Comparison of ENCODE assay signal across 26 mouse cellular contexts in genomic region chr3:84622026-84622425, GRCm38 (mm10). TPM values are rescaled to one million over a fixed set of nuclear protein-coding genes. Genes with fewer than 3 reads are reported as not detected.
DNase-seq lines count a peak whose midpoint lies in the region; ATAC-seq lines count a peak whose summit lies in the region.
"Had no signal": no experiment of that assay in that cellular context is flagged by ENCODE, and none has a peak within 500 bp of the region (broad histone marks: within the 10 kb centered on the region; RNA-seq: fewer than 3 reads in every experiment).

No protein-coding gene starts in this region.

- WGBS in macrophage (ENCODE audit: missing documents), result 3% methylated on average over 3 of the region's 3 CpGs
- WGBS in embryonic facial prominence, embryonic 10.5 days, result 72% methylated on average over 3 of the region's 3 CpGs

- no peaks in the 10 kb centered on the region for H3K79me2 ChIP-seq in macrophage (ENCODE audit: inconsistent target)

- no peak overlapping the region for H3K4me3 ChIP-seq in macrophage (ENCODE audit: inconsistent target)
- H3K4me3 ChIP-seq in embryonic facial prominence, embryonic 10.5 days, result no peak overlapping the region
- H3K4me3 ChIP-seq: forebrain, embryonic 15.5 days; heart, embryonic 10.5 days; hindbrain, embryonic 12.5 days; kidney, embryonic 15.5 days; limb, embryonic 12.5 days; liver, embryonic 13.5 days; midbrain, embryonic 12.5 days; stomach, embryonic 15.5 days had no signal

- H3K4me1 ChIP-seq in embryonic facial prominence, embryonic 10.5 days, result 0 out of 2 replicates have a peak, but pooled peaks cover 4% of the 10 kb centered on the region
- H3K4me1 ChIP-seq: hindbrain, embryonic 12.5 days; limb, embryonic 12.5 days; liver, embryonic 13.5 days; midbrain, embryonic 12.5 days had no signal

- H3K27me3 ChIP-seq in embryonic facial prominence, embryonic 10.5 days (replicated peaks; ENCODE audit: low read depth, poor library complexity, severe bottlenecking), result no peaks in the 10 kb centered on the region
- H3K27me3 ChIP-seq: forebrain, embryonic 15.5 days; hindbrain, embryonic 12.5 days; kidney, embryonic 15.5 days; Patski; stomach, embryonic 15.5 days had no signal

- H3K27ac ChIP-seq in macrophage, result peak overlapping the region; percentile 37
- H3K27ac ChIP-seq in embryonic facial prominence, embryonic 10.5 days (replicated peaks), result no peak overlapping the region
- H3K27ac ChIP-seq: forebrain, embryonic 15.5 days; heart, embryonic 10.5 days; hindbrain, embryonic 12.5 days; kidney, embryonic 15.5 days; limb, embryonic 12.5 days; liver, embryonic 13.5 days; midbrain, embryonic 12.5 days; stomach, embryonic 15.5 days had no signal

- DNase-seq in 416B (ENCODE audit: low read depth), result peak; percentile 68
- DNase-seq in CD8-positive naive resting alpha-beta T cell, adult 2 months (ENCODE audit: low read depth in 2 of 2, low spot score in 2 of 2), result peak; percentile 9 to 29
- DNase-seq in induced T-regulatory cell, adult 2 months (ENCODE audit: low read depth), result peak; percentile 21
- no peak for DNase-seq in embryonic facial prominence, embryonic 10.5 days (ENCODE audit: low spot score)
- no peak for DNase-seq in right cerebral cortex, adult 2 months (ENCODE audit: low spot score in 2 of 2)
- DNase-seq: adrenal gland, postnatal 36 days; B cell, adult 2 months; cerebellum, adult 2 months; gastrocnemius, postnatal 25 days; kidney, postnatal 4 days; liver, embryonic 13.5 days; thymus, adult 18-20 months; thymus, postnatal 4 days had no signal

- no peaks in the 10 kb centered on the region for H3K36me3 ChIP-seq in macrophage (ENCODE audit: inconsistent target)
- no peaks in the 10 kb centered on the region for H3K36me3 ChIP-seq in embryonic facial prominence, embryonic 10.5 days (replicated peaks)
- H3K36me3 ChIP-seq: forebrain, embryonic 15.5 days; heart, embryonic 10.5 days; hindbrain, embryonic 12.5 days; kidney, embryonic 15.5 days; limb, embryonic 12.5 days; liver, embryonic 13.5 days; midbrain, embryonic 12.5 days; stomach, embryonic 15.5 days had no signal

- ATAC-seq in megakaryocyte-erythroid progenitor cell, adult 5-6 weeks (replicated peaks; ENCODE audit: low FRiP score, low TSS enrichment, poor library complexity, severe bottlenecking), result no peak
- ATAC-seq: forebrain, embryonic 15.5 days; intestine, postnatal 0 days; Patski had no signal

- no peaks in the 10 kb centered on the region for H3K9me3 ChIP-seq in embryonic facial prominence, embryonic 10.5 days
- H3K9me3 ChIP-seq: forebrain, embryonic 15.5 days; heart, embryonic 10.5 days; hindbrain, embryonic 12.5 days; kidney, embryonic 15.5 days; limb, embryonic 12.5 days; liver, embryonic 13.5 days; midbrain, embryonic 12.5 days; stomach, embryonic 15.5 days had no signal

RNA-seq across cellular contexts. Expression of gene Tigd4, which starts 28.7 kb away (rescaled TPM):
- under 1 TPM in 1 of 26 experiments, not detected in 25; 0.29 TPM for total RNA-seq in macrophage (2018; cell fraction: chromatin; rRNA removed)
- total RNA-seq in macrophage (2018; cell fraction: cytosol; rRNA removed), result not detected
- not detected for total RNA-seq in macrophage (2018; cell fraction: nucleus; rRNA removed)
- not detected in 3 replicates for polyA plus RNA-seq in macrophage (2018)
- polyA plus RNA-seq in embryonic facial prominence, embryonic 10.5 days (2016; fragmentation: Nextera tagmentation; extraction: Ambion mirVana), result 0.04 TPM in 1 of 2 replicates, not detected in the other
- total RNA-seq in megakaryocyte-erythroid progenitor cell, adult 5-6 weeks (2014; fragmentation: Nextera tagmentation), result not detected in 2 replicates
- not detected in 2 replicates for total RNA-seq in megakaryocyte-erythroid progenitor cell, adult 5-6 weeks (2017)
- total RNA-seq: adrenal gland, postnatal 36 days; ES-E14 had no signal
- polyA plus RNA-seq: heart, embryonic 10.5 days; hindbrain, embryonic 12.5 days; intestine, postnatal 0 days; midbrain, embryonic 12.5 days; neural tube, embryonic 14.5 days had no signal

RNA-seq across cellular contexts. Expression of gene Arfip1, which starts 39.6 kb away (rescaled TPM):
- 10 to 100 TPM in 22 of 26 experiments, 1 to 10 TPM in 4; 7.9 to 59.0 (median 31.1) TPM for total RNA-seq in macrophage (2018; cell fraction: chromatin; rRNA removed)
- 10 to 100 TPM; 32.4 to 70.7 (median 52.5) TPM for total RNA-seq in macrophage (2018; cell fraction: cytosol; rRNA removed)
- total RNA-seq in macrophage (2018; cell fraction: nucleus; rRNA removed), result 10 to 100 TPM; 13.6 to 78.5 (median 42.9) TPM
- polyA plus RNA-seq in macrophage (2018), result 40.0 to 44.3 TPM (median 42.0 TPM) in 3 replicates
- polyA plus RNA-seq in embryonic facial prominence, embryonic 10.5 days (2016; fragmentation: Nextera tagmentation; extraction: Ambion mirVana), result 28.1 and 31.2 TPM in 2 replicates
- total RNA-seq in megakaryocyte-erythroid progenitor cell, adult 5-6 weeks (2014; fragmentation: Nextera tagmentation), result 12.3 and 13.7 TPM in 2 replicates
- total RNA-seq in megakaryocyte-erythroid progenitor cell, adult 5-6 weeks (2017), result 13.7 and 43.1 TPM in 2 replicates

RNA-seq across cellular contexts. Expression of gene Tmem154, which starts 44.0 kb away (rescaled TPM):
- 100 to 1,000 TPM in 10 of 26 experiments, 10 to 100 TPM in 11, 1 to 10 TPM in 5; 5.6 to 262 (median 81.4) TPM for total RNA-seq in macrophage (2018; cell fraction: chromatin; rRNA removed)
- 100 to 1,000 TPM in 8 of 26 experiments, 10 to 100 TPM in 18; 34.4 to 131 (median 62.0) TPM for total RNA-seq in macrophage (2018; cell fraction: cytosol; rRNA removed)
- total RNA-seq in macrophage (2018; cell fraction: nucleus; rRNA removed), result 100 to 1,000 TPM in 6 of 26 experiments, 10 to 100 TPM in 19, 1 to 10 TPM in 1; 9.0 to 177 (median 62.5) TPM
- 57.7 to 102 TPM (median 78.1 TPM) in 3 replicates for polyA plus RNA-seq in macrophage (2018)
- 0.14 and 0.42 TPM in 2 replicates for polyA plus RNA-seq in embryonic facial prominence, embryonic 10.5 days (2016; fragmentation: Nextera tagmentation; extraction: Ambion mirVana)
- 0.47 and 1.2 TPM in 2 replicates for total RNA-seq in megakaryocyte-erythroid progenitor cell, adult 5-6 weeks (2014; fragmentation: Nextera tagmentation)
- total RNA-seq in megakaryocyte-erythroid progenitor cell, adult 5-6 weeks (2017), result 0.19 and 20.9 TPM in 2 replicates

Comparison
In these comparisons a context has a peak if more than half of its experiments do, and no peak if none do; other contexts are left out.
1. DNase-seq: peak in 416B (single experiment), CD8-positive naive resting alpha-beta T cell, adult 2 months (2 of 2) and induced T-regulatory cell, adult 2 months (single experiment); none in embryonic facial prominence, embryonic 10.5 days (single experiment) and right cerebral cortex, adult 2 months (0 of 2).
2. RNA of gene Tmem154, which starts 44.0 kb away (polyA plus RNA-seq): 57.7 to 102 TPM in macrophage; 0.14 to 0.42 TPM in embryonic facial prominence, embryonic 10.5 days; every median in the first group is over 10 times any median in the second.